Mouse (Mus musculus) testis, adult 2 months (tissue): ENCODE measurements at regions not wholly inside any gene's neighbourhood (a gene's known extent, or its start where the extent isn't known, plus 50 kb on each side); places are given as distances from the start of the nearest gene placed in this dataset.

Experiments used
- H3K27ac ChIP-seq: fragments of 200-500 bp; 2 replicates; pipeline ENCODE4 v1.5.1; 2012; ENCODE audit warnings: low read depth, low read length; ENCODE audit not compliant: control insufficient read depth, insufficient read depth
- H3K27me3 ChIP-seq: fragments of 200-500 bp; 2 replicates; pipeline ENCODE4 v1.6.1; 2012; ENCODE audit warnings: mild to moderate bottlenecking, low read length, moderate library complexity; ENCODE audit not compliant: control insufficient read depth, insufficient read depth
- H3K36me3 ChIP-seq: fragments of 200-500 bp; 2 replicates; pipeline ENCODE4 v1.6.1; 2012; ENCODE audit warnings: mild to moderate bottlenecking, low read length; ENCODE audit not compliant: control insufficient read depth, insufficient read depth
- H3K4me1 ChIP-seq: fragments of 200-500 bp; 2 replicates; pipeline ENCODE4 v1.6.1; 2012; ENCODE audit warnings: low read length; ENCODE audit not compliant: control insufficient read depth, insufficient read depth
- H3K4me3 ChIP-seq: fragments of 200-500 bp; 2 replicates; pipeline ENCODE4 v1.5.1; 2012; ENCODE audit warnings: low read depth, mild to moderate bottlenecking, low read length, moderate library complexity, mixed read lengths; ENCODE audit not compliant: control insufficient read depth
- CTCF ChIP-seq: fragments of 200-500 bp; IDR thresholded peaks from 2 replicates; pipeline ENCODE4 v1.5.1; 2012; ENCODE audit warnings: low read depth, mild to moderate bottlenecking, inconsistent platforms, low read length, moderate library complexity; ENCODE audit not compliant: control insufficient read depth, insufficient read depth, insufficient replicate concordance
- POLR2A ChIP-seq: fragments of 200-500 bp; IDR thresholded peaks from 2 replicates; pipeline ENCODE4 v1.6.1; 2012; ENCODE audit warnings: low read depth, mild to moderate bottlenecking, inconsistent platforms, low read length, moderate library complexity; ENCODE audit not compliant: control insufficient read depth

DNA sequence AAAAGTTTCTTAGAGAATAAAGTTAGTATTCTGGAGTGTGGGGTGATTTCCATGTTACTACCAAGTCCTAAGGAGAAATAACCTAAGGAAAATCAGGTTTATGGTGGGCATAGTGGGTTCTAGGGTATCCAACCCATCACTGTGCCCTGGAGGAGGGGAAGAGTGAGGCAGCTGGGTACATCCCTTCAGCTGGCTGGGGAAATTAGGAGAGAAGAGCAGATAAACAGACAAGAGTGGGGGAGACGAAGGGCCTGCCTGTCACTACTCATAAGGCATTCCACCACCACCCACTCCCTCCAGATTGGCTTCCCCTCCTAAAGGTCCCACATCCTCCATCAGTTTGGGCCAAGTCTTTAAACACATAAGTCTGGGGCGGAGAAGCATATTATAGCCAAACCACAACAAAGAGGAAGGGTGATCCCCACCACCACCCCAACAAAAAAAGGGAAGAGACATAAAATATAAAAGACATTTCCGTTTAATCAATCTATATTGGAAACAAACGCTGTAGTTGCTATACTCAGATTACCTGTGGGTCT, 299.8 kb downstream of the Gm11361 start:
- Histone ChIP-seq H3K36me3 (no peaks in the 10 kb centered on the region), H3K27me3 (no peaks in the 10 kb centered on the region), H3K4me1 (no peaks in the 10 kb centered on the region), H3K4me3 (no peak overlapping the region), H3K27ac (no peak overlapping the region)
- no peak for TF ChIP-seq CTCF
- TF ChIP-seq POLR2A, result no peak

GRCm38 (mm10) chr13:28556385-28556938, 299.1 kb downstream of the Gm11361 start:
- TF ChIP-seq CTCF, result no peak
- no peak for TF ChIP-seq POLR2A
- H3K4me1 ChIP-seq, result no peaks in the 10 kb centered on the region

GRCm38 (mm10) chr13:28554143-28554830, 297.0 kb downstream of the Gm11361 start:
- TF ChIP-seq POLR2A (no peak), CTCF (no peak)
- H3K27ac ChIP-seq, result no peak overlapping the region; the same call in 1 of the 2 replicates
- no peaks in the 10 kb centered on the region for H3K27me3 ChIP-seq
- H3K4me1 ChIP-seq, result no peaks in the 10 kb centered on the region
- H3K36me3 ChIP-seq, result no peaks in the 10 kb centered on the region
- no peak overlapping the region for H3K4me3 ChIP-seq

More at GRCm38 (mm10) chr13:28556385-28556938, 299.1 kb downstream of the Gm11361 start:
- Histone ChIP-seq H3K36me3 (no peaks in the 10 kb centered on the region), H3K4me3 (no peak overlapping the region), H3K27ac (no peak overlapping the region), H3K27me3 (no peaks in the 10 kb centered on the region)

- no peaks in the 10 kb centered on the region for H3K4me1 ChIP-seq
- no peak for TF ChIP-seq POLR2A
- no peak for TF ChIP-seq CTCF
- no peaks in the 10 kb centered on the region for H3K27me3 ChIP-seq
- H3K4me3 ChIP-seq, result no peak overlapping the region
- H3K27ac ChIP-seq, result no peak overlapping the region
- no peaks in the 10 kb centered on the region for H3K36me3 ChIP-seq
These were observed 295.8 kb downstream of the Gm11361 start for GRCm38 (mm10) chr13:28552974-28553750.

- H3K4me1 ChIP-seq, result no peaks in the 10 kb centered on the region
- no peak overlapping the region for H3K27ac ChIP-seq
- no peak for TF ChIP-seq CTCF
- TF ChIP-seq POLR2A, result no peak
- no peaks in the 10 kb centered on the region for H3K27me3 ChIP-seq
- no peak overlapping the region for H3K4me3 ChIP-seq
- H3K36me3 ChIP-seq, result no peaks in the 10 kb centered on the region
These were observed 294.2 kb downstream of the Gm11361 start for GRCm38 (mm10) chr13:28551555-28551954.

DNA sequence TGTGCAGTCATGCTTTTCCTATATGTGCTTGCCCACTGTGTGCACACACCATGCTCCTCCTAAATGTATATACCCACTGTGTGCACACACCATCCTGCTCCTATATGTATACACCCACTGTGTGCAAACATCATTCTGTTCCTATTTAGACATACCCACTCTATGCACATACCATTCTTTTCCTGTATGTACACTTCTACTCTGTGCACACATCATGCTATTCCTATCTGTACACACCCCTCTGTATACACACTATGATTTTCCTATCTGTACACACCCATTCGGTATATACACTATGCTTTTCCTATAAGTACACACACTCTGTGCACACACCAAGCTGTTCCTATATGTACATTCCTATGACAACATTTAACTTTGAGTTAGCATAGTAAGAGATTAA, 288.5 kb downstream of the Gm11361 start:
- Histone ChIP-seq H3K27me3 (no peaks in the 10 kb centered on the region), H3K36me3 (no peaks in the 10 kb centered on the region), H3K4me1 (no peaks in the 10 kb centered on the region), H3K27ac (no peak overlapping the region), H3K4me3 (no peak overlapping the region)
- TF ChIP-seq CTCF, result no peak
- no peak for TF ChIP-seq POLR2A

GRCm38 (mm10) chr13:28545337-28545736, 288.0 kb downstream of the Gm11361 start:
- Histone ChIP-seq H3K36me3 (no peaks in the 10 kb centered on the region), H3K4me1 (no peaks in the 10 kb centered on the region), H3K4me3 (no peak overlapping the region), H3K27ac (no peak overlapping the region), H3K27me3 (no peaks in the 10 kb centered on the region)
- no peak for TF ChIP-seq POLR2A
